Mouse (Mus musculus): ENCODE data around the gene Gfra1. TPM values are rescaled to one million over a fixed set of nuclear protein-coding genes. Genes with fewer than 3 reads are reported as not detected.
A peak's percentile ranks its signal among the peaks of the same experiment; 100 is the strongest.

The Gfra1 gene
- total and polyA plus RNA-seq, 2 experiments from 2014 or later = 23.5 to 48.9 TPM

DNA sequence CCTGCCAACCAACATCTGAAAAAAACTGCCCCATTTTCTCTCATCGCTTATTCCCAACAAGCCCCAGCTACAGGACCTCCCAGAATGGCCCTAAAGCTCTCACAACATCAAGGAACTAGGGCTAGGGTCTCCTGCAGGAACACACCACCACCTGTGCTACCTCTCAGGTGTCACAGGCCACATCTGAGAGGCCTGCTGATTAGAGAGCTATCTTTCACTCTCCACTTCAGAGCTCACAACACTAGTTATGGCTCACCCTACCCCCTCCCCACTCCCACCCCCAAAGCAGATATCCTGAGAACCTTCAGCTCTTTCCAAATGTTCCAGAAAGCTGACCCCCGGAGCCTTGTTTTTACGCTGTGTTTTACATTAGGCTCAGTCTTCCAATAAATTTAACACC, 36.4 kb downstream of the Gfra1 start:
- H3K27me3 ChIP-seq (ENCODE audit: insufficient read depth, low read length) = no peaks in the 10 kb centered on the region
- TF ChIP-seq CTCF (IDR thresholded peaks at IDR 0.05; ENCODE audit: low read depth) = no peak
- H3K36me3 ChIP-seq (ENCODE audit: insufficient read depth) = no peaks in the 10 kb centered on the region
- no peak overlapping the region for H3K9ac ChIP-seq
- H3K4me2 ChIP-seq (ENCODE audit: low read depth) = no peak overlapping the region
- DNase-seq = no peak
- no peaks in the 10 kb centered on the region for H3K4me1 ChIP-seq (ENCODE audit: insufficient read depth)
- H3K27ac ChIP-seq (ENCODE audit: low read depth, low read length) = no peak overlapping the region
- 87% methylated on average over 3 of the region's 3 CpGs for WGBS
- H3K4me3 ChIP-seq (ENCODE audit: low read depth, low read length) = no peak overlapping the region
- no peak for ATAC-seq
- H3K9me3 ChIP-seq (ENCODE audit: low read length) = no peaks in the 10 kb centered on the region

DNA sequence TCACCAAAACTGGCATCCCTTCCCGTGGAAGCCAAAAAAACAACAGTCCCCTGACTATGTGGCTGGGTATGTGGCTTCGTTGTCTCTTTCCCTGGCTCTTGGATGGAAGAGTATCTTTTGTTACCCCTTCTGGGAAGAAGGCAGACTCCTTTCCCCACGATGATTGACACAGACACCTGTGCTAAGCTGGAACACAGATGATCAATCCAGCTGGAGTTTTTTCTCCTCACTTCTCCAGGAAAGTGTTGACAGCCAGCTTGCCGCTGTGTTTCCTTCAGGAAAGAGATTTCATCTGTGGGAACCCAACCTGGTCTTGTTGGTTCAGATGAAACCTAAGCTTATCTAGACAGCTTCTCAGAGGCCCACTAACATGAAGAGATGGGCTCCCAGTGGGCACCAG, 40.5 kb downstream of the Gfra1 start:
- no peaks in the 10 kb centered on the region for H3K36me3 ChIP-seq (ENCODE audit: insufficient read depth)
- no peak overlapping the region for H3K4me2 ChIP-seq (ENCODE audit: low read depth)
- no peak overlapping the region for H3K9ac ChIP-seq
- H3K4me1 ChIP-seq (ENCODE audit: insufficient read depth) = no peaks in the 10 kb centered on the region
- DNase-seq (no peak), ATAC-seq (no peak)
- H3K27me3 ChIP-seq (ENCODE audit: insufficient read depth, low read length) = no peaks in the 10 kb centered on the region
- H3K9me3 ChIP-seq (ENCODE audit: low read length) = no peaks in the 10 kb centered on the region
- no peak overlapping the region for H3K4me3 ChIP-seq (ENCODE audit: low read depth, low read length)
- TF ChIP-seq CTCF (IDR thresholded peaks at IDR 0.05; ENCODE audit: low read depth) = no peak
- 78% methylated on average over 4 of the region's 4 CpGs for WGBS
- no peak overlapping the region for H3K27ac ChIP-seq (ENCODE audit: low read depth, low read length)

DNA sequence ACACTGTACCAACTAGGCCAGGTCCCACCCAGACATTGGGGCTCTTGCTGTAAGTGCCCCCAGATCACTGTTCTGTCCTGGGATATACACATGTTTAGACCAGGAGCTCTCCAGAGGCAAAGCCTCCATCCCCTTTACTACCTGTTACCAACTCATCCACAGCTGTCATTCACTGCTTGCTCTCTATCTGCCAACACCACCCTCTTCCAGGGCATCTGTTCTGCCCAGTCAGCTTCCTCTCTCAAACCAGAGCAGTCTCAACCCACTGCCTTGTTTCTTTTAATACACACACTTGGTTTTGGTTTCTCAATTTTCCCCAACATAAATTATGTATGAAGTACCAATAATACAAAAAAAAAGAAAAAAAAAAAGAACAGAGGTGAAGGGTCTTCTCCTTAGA, 41.0 kb downstream of the Gfra1 start:
- ATAC-seq = no peak
- no peaks in the 10 kb centered on the region for H3K4me1 ChIP-seq (ENCODE audit: insufficient read depth)
- no peak overlapping the region for H3K4me3 ChIP-seq (ENCODE audit: low read depth, low read length)
- TF ChIP-seq CTCF (IDR thresholded peaks at IDR 0.05; ENCODE audit: low read depth) = no peak
- H3K36me3 ChIP-seq (ENCODE audit: insufficient read depth) = no peaks in the 10 kb centered on the region
- no peak overlapping the region for H3K4me2 ChIP-seq (ENCODE audit: low read depth)
- no peak for DNase-seq
- H3K9ac ChIP-seq = no peak overlapping the region
- H3K27me3 ChIP-seq (ENCODE audit: insufficient read depth, low read length) = no peaks in the 10 kb centered on the region
- no peak overlapping the region for H3K27ac ChIP-seq (ENCODE audit: low read depth, low read length)
- no peaks in the 10 kb centered on the region for H3K9me3 ChIP-seq (ENCODE audit: low read length)

DNA sequence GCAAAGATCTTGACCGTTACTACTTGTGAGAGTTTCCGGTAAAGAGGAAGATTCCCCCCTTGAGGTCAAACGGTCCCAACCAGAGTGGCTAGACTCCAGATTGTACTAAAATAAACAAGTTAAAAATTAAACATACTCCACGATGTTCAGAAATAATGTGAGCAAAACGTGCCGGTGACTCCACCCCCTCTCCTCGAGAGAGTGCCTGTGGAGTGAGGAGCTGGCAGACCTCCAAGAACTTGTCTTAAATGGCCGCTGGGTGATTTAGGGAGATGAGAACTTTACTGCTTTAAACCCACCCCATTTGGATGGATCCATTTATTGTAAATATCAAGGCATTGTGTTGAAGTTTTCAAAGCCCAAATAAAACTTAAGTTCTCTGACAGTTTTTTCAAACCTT, 42.4 kb downstream of the Gfra1 start:
- no peaks in the 10 kb centered on the region for H3K27me3 ChIP-seq (ENCODE audit: insufficient read depth, low read length)
- no peak overlapping the region for H3K9ac ChIP-seq
- no peaks in the 10 kb centered on the region for H3K9me3 ChIP-seq (ENCODE audit: low read length)
- H3K36me3 ChIP-seq (ENCODE audit: insufficient read depth) = no peaks in the 10 kb centered on the region
- no peak overlapping the region for H3K27ac ChIP-seq (ENCODE audit: low read depth, low read length)
- ATAC-seq (no peak), DNase-seq (peak; percentile 32)
- WGBS = 23% methylated on average over 8 of the region's 8 CpGs
- no peak overlapping the region for H3K4me3 ChIP-seq (ENCODE audit: low read depth, low read length)
- TF ChIP-seq CTCF (IDR thresholded peaks at IDR 0.05; ENCODE audit: low read depth) = no peak
- H3K4me1 ChIP-seq (ENCODE audit: insufficient read depth) = no peaks in the 10 kb centered on the region
- no peak overlapping the region for H3K4me2 ChIP-seq (ENCODE audit: low read depth)

DNA sequence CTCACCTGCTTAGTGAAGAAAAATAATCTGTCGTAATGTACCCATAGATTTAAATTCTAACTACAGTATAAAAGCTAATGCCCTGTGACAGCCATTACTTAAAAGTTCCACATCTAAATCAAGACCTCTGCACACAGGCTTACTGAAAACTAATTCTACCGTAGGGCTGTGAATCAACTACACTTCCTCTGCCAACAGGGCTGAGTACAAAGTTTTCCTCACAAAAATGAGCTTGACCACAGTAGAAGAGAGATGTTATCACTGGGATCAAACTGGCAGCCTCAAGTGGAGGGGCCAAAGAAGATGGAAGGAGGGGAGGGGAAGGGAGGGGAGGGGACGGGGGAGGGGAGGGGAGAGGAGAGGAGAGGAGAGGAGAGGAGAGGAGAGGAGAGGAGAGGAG, 42.9 kb downstream of the Gfra1 start:
- Histone ChIP-seq H3K4me2 (ENCODE audit: low read depth) (no peak overlapping the region), H3K9ac (no peak overlapping the region), H3K9me3 (ENCODE audit: low read length) (no peaks in the 10 kb centered on the region), H3K27ac (ENCODE audit: low read depth, low read length) (no peak overlapping the region), H3K27me3 (ENCODE audit: insufficient read depth, low read length) (no peaks in the 10 kb centered on the region), H3K36me3 (ENCODE audit: insufficient read depth) (no peaks in the 10 kb centered on the region), H3K4me1 (ENCODE audit: insufficient read depth) (no peaks in the 10 kb centered on the region), H3K4me3 (ENCODE audit: low read depth, low read length) (no peak overlapping the region)
- WGBS = 60% methylated on average over 2 of the region's 3 CpGs
- no peak for TF ChIP-seq CTCF (IDR thresholded peaks at IDR 0.05; ENCODE audit: low read depth)
- DNase-seq = no peak
- ATAC-seq = no peak

DNA sequence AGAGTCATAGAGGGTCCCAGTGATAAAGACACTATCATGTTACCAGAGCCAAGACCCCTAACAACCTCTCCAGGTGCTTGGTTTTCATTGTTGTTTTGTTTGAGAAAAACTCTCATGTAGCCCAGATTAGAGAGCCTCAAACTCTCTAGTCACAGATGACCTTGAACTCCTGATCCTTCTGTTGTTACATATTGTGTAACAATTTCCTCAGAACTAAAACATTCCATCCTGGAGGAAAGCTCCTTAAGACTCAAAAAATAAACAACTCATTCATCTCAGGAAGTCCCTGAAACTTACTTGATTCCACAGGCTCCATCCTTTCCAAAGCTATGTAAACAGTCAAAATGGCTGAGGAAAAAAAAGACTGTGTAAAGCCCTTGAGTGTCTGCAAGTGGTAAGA, 49.0 kb downstream of the Gfra1 start:
- TF ChIP-seq CTCF (IDR thresholded peaks at IDR 0.05; ENCODE audit: low read depth) = no peak

DNA sequence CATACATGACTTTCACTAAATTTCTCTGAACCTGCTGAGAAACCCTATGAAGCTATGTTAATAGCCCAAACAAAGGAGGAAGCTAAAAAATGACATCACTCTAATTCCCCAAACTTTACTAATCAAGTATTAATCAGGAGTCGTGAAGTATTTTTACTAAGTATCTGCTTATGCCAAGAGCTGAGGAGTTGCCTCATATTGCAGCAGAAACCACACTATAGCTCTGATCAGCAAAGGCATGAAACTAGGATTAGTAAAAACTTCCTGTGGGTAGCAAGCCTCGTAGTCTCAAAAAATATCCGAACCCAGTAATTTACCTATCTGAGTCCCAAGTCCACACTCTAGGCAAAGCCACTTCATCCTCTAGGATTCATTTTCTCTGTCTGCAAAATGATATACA, 55.5 kb downstream of the Gfra1 start:
- no peak for ATAC-seq
- Histone ChIP-seq H3K9ac (no peak overlapping the region), H3K4me2 (ENCODE audit: low read depth) (no peak overlapping the region), H3K4me1 (ENCODE audit: insufficient read depth) (no peaks in the 10 kb centered on the region), H3K36me3 (ENCODE audit: insufficient read depth) (no peaks in the 10 kb centered on the region), H3K27me3 (ENCODE audit: insufficient read depth, low read length) (no peaks in the 10 kb centered on the region), H3K4me3 (ENCODE audit: low read depth, low read length) (no peak overlapping the region), H3K9me3 (ENCODE audit: low read length) (no peaks in the 10 kb centered on the region), H3K27ac (ENCODE audit: low read depth, low read length) (no peak overlapping the region)
- 85% methylated on average over 3 of the region's 3 CpGs for WGBS
- DNase-seq = no peak
- no peak for TF ChIP-seq CTCF (IDR thresholded peaks at IDR 0.05; ENCODE audit: low read depth)

More for the DNA sequence above, 49.0 kb downstream of the Gfra1 start:
- Histone ChIP-seq H3K9ac (no peak overlapping the region), H3K4me1 (ENCODE audit: insufficient read depth) (no peaks in the 10 kb centered on the region), H3K27me3 (ENCODE audit: insufficient read depth, low read length) (no peaks in the 10 kb centered on the region), H3K27ac (ENCODE audit: low read depth, low read length) (no peak overlapping the region), H3K4me3 (ENCODE audit: low read depth, low read length) (no peak overlapping the region), H3K9me3 (ENCODE audit: low read length) (no peaks in the 10 kb centered on the region), H3K4me2 (ENCODE audit: low read depth) (no peak overlapping the region), H3K36me3 (ENCODE audit: insufficient read depth) (no peaks in the 10 kb centered on the region)
- DNase-seq (no peak), ATAC-seq (no peak)

DNA sequence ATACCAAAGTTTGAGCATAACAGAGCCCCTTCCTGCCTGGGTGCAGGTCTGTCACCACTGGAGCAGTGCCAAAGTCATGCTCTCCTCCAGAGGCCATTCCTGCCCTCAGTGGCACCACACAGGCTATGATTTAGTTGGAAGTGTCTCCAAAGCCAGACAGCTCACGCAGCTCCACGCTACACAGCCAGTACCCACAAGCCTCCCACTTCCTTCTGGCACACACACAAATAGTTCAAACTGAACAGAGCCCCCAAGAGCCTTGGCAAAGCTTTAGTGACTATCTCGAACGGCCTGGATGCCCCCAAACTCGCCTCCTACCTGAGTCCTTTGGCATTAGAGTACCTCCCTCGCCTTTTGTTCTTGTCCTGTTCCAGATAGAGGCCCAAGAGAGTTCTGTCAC, 56.5 kb downstream of the Gfra1 start:
- ATAC-seq (no peak), DNase-seq (no peak)
- Histone ChIP-seq H3K9ac (no peak overlapping the region), H3K9me3 (ENCODE audit: low read length) (no peaks in the 10 kb centered on the region), H3K4me2 (ENCODE audit: low read depth) (no peak overlapping the region), H3K4me3 (ENCODE audit: low read depth, low read length) (no peak overlapping the region), H3K27me3 (ENCODE audit: insufficient read depth, low read length) (no peaks in the 10 kb centered on the region), H3K27ac (ENCODE audit: low read depth, low read length) (no peak overlapping the region), H3K4me1 (ENCODE audit: insufficient read depth) (no peaks in the 10 kb centered on the region), H3K36me3 (ENCODE audit: insufficient read depth) (no peaks in the 10 kb centered on the region)
- TF ChIP-seq CTCF (IDR thresholded peaks at IDR 0.05; ENCODE audit: low read depth) = no peak
- 68% methylated on average over 6 of the region's 6 CpGs for WGBS
